Mouse (Mus musculus): ENCODE results near the gene Map2k6. TPM values are rescaled to one million over a fixed set of nuclear protein-coding genes. Genes with fewer than 3 reads are reported as not detected.
A peak's percentile ranks its signal among the peaks of the same experiment; 100 is the strongest.

The Map2k6 gene
- polyA plus RNA-seq, 1 experiment from 2014 or later = 24.4 TPM

DNA sequence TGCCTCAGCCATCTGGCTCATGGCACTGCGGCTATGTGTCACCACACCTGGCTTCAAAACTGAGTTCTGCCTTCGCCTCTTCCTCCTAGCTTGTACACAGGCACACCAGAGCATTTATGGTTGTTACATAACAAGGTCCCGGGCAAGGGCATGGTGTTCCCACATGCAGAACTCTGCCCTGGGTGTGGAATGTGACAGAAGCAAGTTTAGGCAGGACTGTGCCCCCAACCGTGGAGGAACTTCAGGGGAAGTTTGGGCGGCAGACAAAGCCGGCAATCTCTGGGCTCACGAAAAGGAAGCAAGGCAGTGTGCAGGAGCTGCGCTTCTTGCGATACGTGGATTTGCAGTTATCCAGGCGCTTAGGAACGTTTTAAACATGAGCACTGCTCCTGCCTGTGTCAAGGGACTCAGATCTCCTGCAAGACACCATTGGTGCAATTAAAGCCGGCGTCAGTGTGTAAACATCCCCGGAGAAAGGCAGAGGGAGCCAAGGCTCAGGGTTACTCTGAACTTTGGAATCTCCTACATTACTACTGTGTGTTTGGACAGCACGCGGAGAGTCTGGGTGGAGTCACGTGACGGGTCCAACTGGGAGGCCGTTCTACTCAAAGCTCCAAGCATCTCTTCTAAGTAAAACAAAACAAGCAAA is 19.1 kb upstream of the Map2k6 start:
- Histone ChIP-seq H3K4me2 (peak overlapping the region; percentile 56), H3K9me3 (no peaks in the 10 kb centered on the region), H3K4me1 (replicated peaks) (peaks cover 13% of the 10 kb centered on the region), H3K4me3 (peak overlapping the region; percentile 24), H3K9ac (peak overlapping the region; percentile 18), H3K36me3 (no peaks in the 10 kb centered on the region), H3K27me3 (peaks cover 5% of the 10 kb centered on the region; the same call in 1 of the 2 replicates), H3K27ac (replicated peaks) (no peak overlapping the region)
- peak; percentile 74 for ATAC-seq (ENCODE audit: low read depth)
- 13% methylated on average over 20 of the region's 20 CpGs for WGBS

DNA sequence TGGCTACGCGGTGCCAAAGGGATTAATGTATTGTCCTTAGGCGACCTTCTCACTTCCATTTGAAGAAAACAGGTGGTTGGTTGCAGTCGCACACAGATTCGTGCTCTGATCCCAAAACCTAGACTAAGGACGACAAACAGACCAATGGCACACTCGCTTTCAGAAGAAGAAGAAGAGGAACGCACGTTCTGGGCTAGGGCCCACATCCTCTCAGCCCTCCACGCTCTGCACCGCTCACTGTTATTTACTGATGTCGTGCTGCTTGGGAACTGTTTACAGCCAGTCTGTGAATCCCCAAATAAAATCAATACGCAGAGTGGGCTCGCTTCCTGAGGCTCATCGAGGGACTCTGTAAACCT is 18.6 kb upstream of the Map2k6 start:
- H3K27me3 ChIP-seq = peaks cover 5% of the 10 kb centered on the region; the same call in 1 of the 2 replicates
- H3K4me3 ChIP-seq = peak overlapping the region; percentile 24
- peak overlapping the region; percentile 56 for H3K4me2 ChIP-seq
- no peaks in the 10 kb centered on the region for H3K36me3 ChIP-seq
- H3K4me1 ChIP-seq (replicated peaks) = peaks cover 13% of the 10 kb centered on the region
- H3K9ac ChIP-seq = peak overlapping the region; percentile 18; the same call in 1 of the 2 replicates
- 40% methylated on average over 15 of the region's 15 CpGs for WGBS
- no peaks in the 10 kb centered on the region for H3K9me3 ChIP-seq
- H3K27ac ChIP-seq (replicated peaks) = no peak overlapping the region
- ATAC-seq (ENCODE audit: low read depth) = no peak

DNA sequence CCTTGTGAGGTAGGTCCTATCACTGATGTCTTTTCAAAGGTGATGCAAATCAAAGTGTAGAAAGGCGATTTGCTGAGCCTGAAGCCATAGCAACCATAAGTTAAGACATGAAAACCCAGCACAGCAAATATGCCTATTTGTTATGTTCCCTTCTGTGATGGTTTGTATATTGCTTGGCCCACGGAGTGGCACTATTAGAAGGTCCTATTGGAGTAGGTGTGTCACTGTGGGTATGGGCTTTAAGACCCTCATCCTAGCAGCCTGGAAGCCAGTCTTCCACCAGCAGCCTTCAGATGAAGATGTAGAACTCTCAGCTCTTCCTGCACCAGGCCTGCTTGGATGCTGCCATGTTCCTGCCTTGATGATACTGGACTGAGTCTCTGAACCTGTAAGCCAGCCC is 13.4 kb upstream of the Map2k6 start:
- WGBS = 83% methylated on average over 2 of the region's 2 CpGs
- Histone ChIP-seq H3K4me3 (no peak overlapping the region), H3K9me3 (no peaks in the 10 kb centered on the region), H3K4me1 (replicated peaks) (peaks cover under 1% of the 10 kb centered on the region; the same call in 1 of the 2 replicates), H3K4me2 (no peak overlapping the region), H3K9ac (no peak overlapping the region), H3K27ac (replicated peaks) (no peak overlapping the region), H3K27me3 (no peaks in the 10 kb centered on the region), H3K36me3 (no peaks in the 10 kb centered on the region)
- ATAC-seq (ENCODE audit: low read depth) = no peak

DNA sequence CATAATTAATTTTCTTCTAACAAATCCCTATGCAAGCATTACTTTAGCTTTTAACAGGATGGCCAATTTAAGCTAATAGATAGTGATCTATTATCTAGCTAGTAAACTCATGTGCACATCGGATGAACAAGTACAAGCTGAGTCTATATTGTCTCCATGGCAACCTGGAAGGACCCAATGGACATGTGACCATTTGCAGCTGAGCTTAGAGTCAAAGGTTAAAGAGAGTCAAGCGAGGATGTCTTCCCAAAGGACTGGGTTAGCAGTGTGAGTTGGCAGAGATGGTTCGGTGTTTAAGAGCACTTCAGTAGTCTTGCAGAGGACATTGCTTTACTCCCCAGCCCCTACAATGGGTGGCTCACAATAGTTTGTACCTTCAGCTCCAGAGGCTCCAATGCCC is 6.2 kb upstream of the Map2k6 start:
- no peak overlapping the region for H3K4me3 ChIP-seq
- no peak overlapping the region for H3K9ac ChIP-seq
- no peaks in the 10 kb centered on the region for H3K9me3 ChIP-seq
- no peak overlapping the region for H3K4me2 ChIP-seq
- H3K36me3 ChIP-seq = no peaks in the 10 kb centered on the region
- WGBS = 35% methylated on average over 3 of the region's 3 CpGs
- no peak for ATAC-seq (ENCODE audit: low read depth)
- H3K4me1 ChIP-seq (replicated peaks) = peaks cover 12% of the 10 kb centered on the region
- no peak overlapping the region for H3K27ac ChIP-seq (replicated peaks)
- peaks cover 12% of the 10 kb centered on the region; the same call in 1 of the 2 replicates for H3K27me3 ChIP-seq

DNA sequence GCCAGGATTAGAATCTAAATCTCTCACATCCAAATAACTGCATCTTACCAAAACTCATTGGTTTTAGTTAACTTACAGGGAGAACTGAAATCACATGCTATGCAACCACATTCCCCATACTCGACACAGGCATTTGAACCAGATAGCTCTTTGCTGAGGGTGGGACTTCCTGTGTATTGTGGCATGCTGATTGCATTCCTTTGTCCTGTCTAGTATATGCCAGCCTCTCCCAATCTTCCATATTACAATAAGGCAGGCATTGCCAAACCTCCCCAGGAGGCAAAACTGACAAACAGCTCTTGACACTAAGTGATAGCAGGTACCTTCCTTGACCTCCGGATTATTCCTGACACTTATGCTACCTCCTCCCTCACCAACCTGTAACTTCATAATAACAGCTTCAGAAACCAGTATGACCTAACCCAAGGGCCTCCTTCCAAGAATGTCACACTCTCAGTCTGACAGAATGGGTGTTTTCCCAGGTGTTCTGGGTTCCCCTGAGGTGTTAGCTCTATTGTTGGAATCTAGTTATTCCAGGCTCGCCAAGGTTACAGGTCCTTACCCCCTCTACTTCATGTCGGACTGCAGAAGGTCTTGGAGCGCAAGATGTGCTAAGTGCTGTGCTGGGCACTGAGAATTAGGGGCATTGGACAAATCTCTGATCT is 4.0 kb upstream of the Map2k6 start:
- Histone ChIP-seq H3K4me1 (replicated peaks) (peaks cover 20% of the 10 kb centered on the region), H3K9ac (no peak overlapping the region), H3K36me3 (no peaks in the 10 kb centered on the region), H3K27me3 (peaks cover 15% of the 10 kb centered on the region; the same call in 1 of the 2 replicates), H3K9me3 (no peaks in the 10 kb centered on the region), H3K4me3 (no peak overlapping the region), H3K4me2 (no peak overlapping the region), H3K27ac (replicated peaks) (no peak overlapping the region)
- ATAC-seq (ENCODE audit: low read depth) = no peak
- WGBS = 91% methylated on average over 5 of the region's 5 CpGs

DNA sequence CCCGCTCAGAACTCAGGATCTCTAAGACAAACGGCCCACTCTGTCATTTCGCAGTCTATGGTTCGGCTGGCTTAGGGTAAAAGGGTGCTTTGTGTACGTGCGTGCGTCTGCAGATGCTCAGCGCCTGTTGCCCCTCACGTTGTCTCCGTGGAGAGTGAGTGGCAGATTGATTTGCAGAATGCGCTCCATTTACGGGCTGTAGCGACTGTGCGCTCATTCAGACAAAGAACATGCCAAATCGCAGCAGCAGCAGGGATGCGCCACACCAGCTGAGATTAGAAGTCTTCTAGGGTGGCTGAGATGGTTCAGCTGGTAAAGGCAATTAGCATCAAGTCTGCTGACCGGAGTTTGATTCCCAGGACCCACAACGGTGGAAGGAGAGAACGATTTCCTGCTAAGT is 2.8 kb upstream of the Map2k6 start:
- Histone ChIP-seq H3K27me3 (peaks cover 15% of the 10 kb centered on the region; the same call in 1 of the 2 replicates), H3K4me2 (peak overlapping the region; percentile 54), H3K9ac (peak overlapping the region; percentile 62), H3K27ac (replicated peaks) (peak overlapping the region; percentile 35), H3K4me3 (peak overlapping the region; percentile 20), H3K9me3 (no peaks in the 10 kb centered on the region), H3K4me1 (replicated peaks) (peaks cover 31% of the 10 kb centered on the region), H3K36me3 (no peaks in the 10 kb centered on the region)
- 0 out of 2 replicates have a peak, but pooled peaks have one; percentile 37 for ATAC-seq (ENCODE audit: low read depth)
- 15% methylated on average over 19 of the region's 19 CpGs for WGBS

DNA sequence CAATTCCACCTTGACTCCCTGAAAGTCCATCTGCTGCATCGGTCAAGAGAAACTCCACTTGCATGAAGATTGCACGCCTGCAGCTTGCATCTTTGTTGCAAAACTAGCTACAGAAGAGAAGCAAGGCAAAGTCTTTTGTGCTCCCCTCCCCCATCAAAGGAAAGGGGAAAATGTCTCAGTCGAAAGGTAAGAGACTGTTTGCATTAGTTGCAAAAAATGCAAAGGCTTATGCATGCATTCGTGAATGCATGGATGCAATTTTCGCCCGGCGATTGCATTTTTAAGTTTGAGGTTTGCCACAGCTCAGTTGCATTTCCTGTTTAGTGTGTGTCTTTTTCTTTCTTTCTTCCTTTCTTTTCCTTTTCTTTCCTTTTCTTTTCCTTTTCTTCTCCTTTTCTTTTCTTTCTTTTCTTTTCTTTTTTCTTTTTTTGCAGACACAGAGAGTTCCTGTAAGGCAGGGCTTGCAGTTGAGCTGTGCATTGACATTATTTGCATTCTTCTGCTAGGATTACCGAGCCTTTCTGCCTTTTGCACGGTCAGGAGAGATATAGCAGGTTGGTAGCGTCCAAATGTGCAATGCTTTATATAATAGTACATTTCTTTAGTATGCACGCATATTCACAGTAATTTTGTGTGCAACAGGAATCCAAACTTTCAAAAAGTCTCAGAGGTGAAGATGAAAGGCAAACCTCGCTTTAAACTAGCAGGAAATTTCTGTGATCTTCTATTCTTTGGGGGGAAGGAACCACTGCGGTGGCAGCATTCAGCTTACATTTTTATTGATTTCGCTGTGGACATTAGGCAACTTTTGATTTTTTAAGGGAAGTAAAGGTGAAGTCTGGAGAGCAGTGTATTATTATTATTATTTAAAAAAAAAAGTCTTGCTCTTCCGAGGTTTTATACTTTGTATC is 573 bp downstream of the Map2k6 start:
- peaks cover 49% of the 10 kb centered on the region for H3K4me1 ChIP-seq (replicated peaks)
- H3K27me3 ChIP-seq = peaks cover 15% of the 10 kb centered on the region; the same call in 1 of the 2 replicates
- H3K36me3 ChIP-seq = no peaks in the 10 kb centered on the region
- peak overlapping the region; percentile 72 for H3K4me2 ChIP-seq
- no peak for ATAC-seq (ENCODE audit: low read depth)
- peak overlapping the region; percentile 63 for H3K4me3 ChIP-seq
- H3K9me3 ChIP-seq = no peaks in the 10 kb centered on the region
- peak overlapping the region; percentile 66 for H3K9ac ChIP-seq
- 0 out of 2 replicates have a peak overlapping the region, but pooled peaks have one; percentile 43 for H3K27ac ChIP-seq (replicated peaks)
- 12% methylated on average over 15 of the region's 15 CpGs for WGBS

DNA sequence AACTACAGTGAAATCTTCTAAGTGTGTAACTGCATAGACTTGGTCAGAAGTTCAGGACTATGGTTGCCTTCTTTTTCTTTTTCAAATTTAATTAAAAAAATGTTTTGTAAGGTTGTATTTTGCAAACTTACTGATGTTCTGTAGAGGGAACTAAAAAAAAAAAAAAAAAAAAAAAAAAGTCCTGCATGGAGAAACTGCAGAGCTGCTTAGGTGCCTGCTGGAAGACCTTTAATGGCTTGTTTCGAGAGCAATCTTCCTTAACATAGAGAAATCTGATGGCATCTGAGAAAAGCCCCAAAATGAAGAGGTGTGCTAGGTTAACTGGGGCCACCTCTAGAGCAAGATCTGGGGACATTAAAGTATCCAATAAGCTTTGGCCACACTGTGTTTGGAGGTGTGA is 1.4 kb downstream of the Map2k6 start:
- no peak for ATAC-seq (ENCODE audit: low read depth)

DNA sequence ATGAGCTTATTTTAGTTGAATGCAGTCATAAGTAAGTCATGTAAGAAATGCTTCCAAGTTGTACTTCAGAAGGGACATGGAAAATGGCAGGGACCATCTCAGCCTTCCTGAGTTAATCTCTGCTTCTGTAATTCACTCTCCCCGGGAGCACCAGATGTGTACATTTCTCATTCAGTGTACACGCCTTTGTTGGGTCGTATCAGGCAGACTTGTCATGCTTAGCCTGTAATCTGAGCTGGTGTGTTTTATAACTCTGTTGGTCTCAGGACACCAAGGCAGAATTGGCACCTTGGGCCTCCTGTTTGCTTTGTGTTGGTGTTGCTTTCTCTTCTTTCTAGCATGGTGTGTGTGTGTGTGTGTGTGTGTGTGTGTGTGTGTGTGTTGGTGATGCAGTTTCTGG is 3.7 kb downstream of the Map2k6 start:
- no peak overlapping the region for H3K4me3 ChIP-seq
- peaks cover 37% of the 10 kb centered on the region for H3K4me1 ChIP-seq (replicated peaks)
- H3K9ac ChIP-seq = no peak overlapping the region
- H3K4me2 ChIP-seq = 0 out of 2 replicates have a peak overlapping the region, but pooled peaks have one; percentile 6
- no peak for ATAC-seq (ENCODE audit: low read depth)
- H3K9me3 ChIP-seq = no peaks in the 10 kb centered on the region
- H3K36me3 ChIP-seq = no peaks in the 10 kb centered on the region
- H3K27me3 ChIP-seq = peaks cover 4% of the 10 kb centered on the region; the same call in 1 of the 2 replicates
- 10% methylated on average over 3 of the region's 3 CpGs for WGBS
- no peak overlapping the region for H3K27ac ChIP-seq (replicated peaks)

More for the DNA sequence above, 1.4 kb downstream of the Map2k6 start:
- no peaks in the 10 kb centered on the region for H3K9me3 ChIP-seq
- H3K27ac ChIP-seq (replicated peaks) = no peak overlapping the region
- H3K36me3 ChIP-seq = no peaks in the 10 kb centered on the region
- H3K4me3 ChIP-seq = peak overlapping the region; percentile 63
- H3K4me1 ChIP-seq (replicated peaks) = peaks cover 49% of the 10 kb centered on the region
- H3K4me2 ChIP-seq = peak overlapping the region; percentile 72
- peak overlapping the region; percentile 66 for H3K9ac ChIP-seq
- 46% methylated on average over 1 of the region's 1 CpGs for WGBS
- H3K27me3 ChIP-seq = peaks cover 9% of the 10 kb centered on the region; the same call in 1 of the 2 replicates

DNA sequence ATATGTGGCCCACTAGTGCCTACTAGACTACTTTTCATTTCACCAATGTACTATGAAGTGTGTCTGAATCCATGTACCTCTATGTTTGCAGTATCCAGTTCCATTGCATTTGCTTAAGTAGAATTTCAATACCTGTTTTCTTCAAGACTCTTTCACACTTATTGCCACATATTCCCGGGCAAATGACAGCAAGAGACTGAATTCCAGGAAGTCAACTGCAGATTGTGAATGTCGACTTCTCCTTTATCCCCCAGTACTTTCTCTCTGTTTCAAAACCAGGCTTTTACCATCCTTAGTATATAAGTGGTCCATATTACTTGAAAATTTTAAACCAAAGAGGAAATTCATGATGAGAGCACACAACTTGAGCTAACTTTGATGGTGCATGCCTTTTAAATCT is 4.7 kb downstream of the Map2k6 start:
- no peak overlapping the region for H3K4me2 ChIP-seq

DNA sequence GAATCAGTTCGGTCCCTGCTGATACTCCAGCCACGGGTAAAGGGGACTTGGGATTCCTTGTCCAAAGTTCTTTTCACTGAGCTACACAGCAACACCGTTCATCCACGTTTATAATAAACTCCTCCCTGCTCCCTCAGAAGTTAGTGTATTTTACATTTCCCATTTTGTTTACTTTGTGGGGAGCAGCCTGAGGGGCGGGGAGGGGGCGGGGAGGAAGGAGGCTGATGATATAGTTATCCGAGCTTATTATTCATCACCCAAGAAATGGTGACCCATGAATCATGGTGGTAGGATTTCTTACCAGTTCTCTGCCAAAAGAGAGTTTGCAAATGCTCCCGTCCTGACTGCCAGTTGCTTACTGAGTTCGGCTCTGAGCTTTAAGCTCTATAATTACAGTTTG is 6.7 kb downstream of the Map2k6 start:
- Histone ChIP-seq H3K4me3 (no peak overlapping the region), H3K9ac (no peak overlapping the region), H3K9me3 (no peaks in the 10 kb centered on the region), H3K36me3 (no peaks in the 10 kb centered on the region), H3K4me2 (no peak overlapping the region), H3K27ac (replicated peaks) (no peak overlapping the region), H3K27me3 (no peaks in the 10 kb centered on the region), H3K4me1 (replicated peaks) (peaks cover 22% of the 10 kb centered on the region)
- ATAC-seq (ENCODE audit: low read depth) = no peak
- 79% methylated on average over 9 of the region's 9 CpGs for WGBS

More for the DNA sequence above, 4.7 kb downstream of the Map2k6 start:
- Histone ChIP-seq H3K4me1 (replicated peaks) (peaks cover 36% of the 10 kb centered on the region), H3K27ac (replicated peaks) (no peak overlapping the region), H3K9me3 (no peaks in the 10 kb centered on the region), H3K4me3 (no peak overlapping the region), H3K9ac (no peak overlapping the region), H3K36me3 (no peaks in the 10 kb centered on the region), H3K27me3 (no peaks in the 10 kb centered on the region)
- no peak for ATAC-seq (ENCODE audit: low read depth)
- 90% methylated on average over 2 of the region's 2 CpGs for WGBS

DNA sequence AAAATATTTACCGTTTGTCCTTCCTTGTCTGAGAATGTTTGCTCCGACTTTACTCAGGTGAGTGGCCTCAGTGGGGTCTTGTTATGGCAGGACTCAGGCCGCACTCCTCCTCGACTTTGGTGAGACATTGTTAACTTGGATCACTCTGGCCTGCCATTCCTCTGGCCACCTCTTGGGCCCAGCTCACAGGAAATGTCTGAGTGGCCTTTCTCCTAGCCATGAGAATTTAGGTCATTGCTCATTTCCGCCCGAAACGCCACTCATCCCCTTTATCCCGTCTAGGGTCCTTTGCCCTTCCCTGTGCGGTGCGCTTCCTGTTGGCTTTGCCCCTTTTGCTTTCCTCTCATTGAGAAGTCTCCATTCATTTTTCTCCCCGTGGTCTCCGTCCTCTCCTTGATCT is 10.2 kb downstream of the Map2k6 start:
- ATAC-seq (ENCODE audit: low read depth) = no peak
- Histone ChIP-seq H3K4me2 (no peak overlapping the region), H3K9ac (no peak overlapping the region), H3K4me3 (no peak overlapping the region), H3K4me1 (replicated peaks) (no peaks in the 10 kb centered on the region), H3K36me3 (no peaks in the 10 kb centered on the region), H3K27ac (replicated peaks) (no peak overlapping the region), H3K27me3 (no peaks in the 10 kb centered on the region), H3K9me3 (no peaks in the 10 kb centered on the region)
- WGBS = 90% methylated on average over 12 of the region's 12 CpGs

Data from neural tube, embryonic 13.5 days (tissue).